Mouse (Mus musculus) spleen, adult 2 months (tissue): ENCODE results near the gene Bmp10.

Experiments
- CTCF ChIP-seq: fragments of 200-500 bp; IDR thresholded peaks from 2 replicates; pipeline ENCODE4 v1.5.1; 2011; ENCODE audit warnings: mild to moderate bottlenecking, inconsistent platforms; ENCODE audit not compliant: insufficient read depth, insufficient read length, insufficient replicate concordance; ENCODE audit errors: extremely low read depth
- POLR2A ChIP-seq: fragments of 200-500 bp; IDR thresholded peaks from 2 replicates; pipeline ENCODE4 v1.6.1; 2011; ENCODE audit warnings: low read depth, low read length, inconsistent platforms

DNA sequence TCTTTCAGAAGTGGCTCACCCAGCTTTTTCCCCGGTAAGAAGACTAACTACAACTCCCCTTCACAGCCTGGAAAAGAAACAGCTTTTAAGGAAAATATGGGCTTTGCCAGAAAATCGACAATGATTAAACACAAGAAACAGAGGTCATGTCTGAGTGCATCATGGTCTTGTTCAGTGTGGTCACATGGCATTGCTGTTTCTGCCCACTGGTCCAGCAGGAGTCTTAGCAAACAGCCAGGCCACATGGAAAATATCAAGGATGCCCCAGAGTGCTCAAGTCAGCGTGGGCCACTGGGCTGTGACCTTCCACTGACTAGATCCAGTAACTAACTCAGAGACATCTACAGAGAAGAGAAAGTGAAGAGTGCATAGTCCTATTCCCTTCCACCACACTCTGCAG lies 23.0 kb downstream of the Bmp10 start:
- TF ChIP-seq CTCF (no peak), POLR2A (no peak)
